Mouse (Mus musculus) megakaryocyte, embryonic 14.5 days (primary cell): ENCODE measurements at regions not wholly inside any gene's neighbourhood (a gene's known extent, or its start where the extent isn't known, plus 50 kb on each side); places are given as distances from the start of the nearest gene placed in this dataset.
"Not testable (repeated sequence)": the region's sequence is repeated elsewhere in the genome, so short reads cannot be mapped to it uniquely, and the experiment has no call there.

Source experiments
- H3K27me3 ChIP-seq: replicated peaks from 2 replicates; pipeline ENCODE3; 2012; ENCODE audit warnings: inconsistent platforms
- H3K36me3 ChIP-seq: replicated peaks from 2 replicates; pipeline ENCODE3; 2012; ENCODE audit warnings: low read length, inconsistent platforms, mixed read lengths
- H3K4me1 ChIP-seq: 2 replicates; pipeline ENCODE4 v1.6.1; 2012; ENCODE audit warnings: inconsistent platforms
- H3K4me3 ChIP-seq: replicated peaks from 2 replicates; pipeline ENCODE3; 2012; ENCODE audit warnings: moderate library complexity, mild to moderate bottlenecking, inconsistent platforms
- H3K9me3 ChIP-seq: 2 replicates; pipeline ENCODE4 v1.6.1; 2012; ENCODE audit warnings: inconsistent platforms
- FLI1 ChIP-seq: IDR thresholded peaks from 2 replicates; pipeline ENCODE4 v1.6.1; 2012; ENCODE audit warnings: low read length, inconsistent platforms, mixed read lengths
- GATA1 ChIP-seq: IDR thresholded peaks from 3 replicates; pipeline ENCODE4 v1.6.1; 2012; ENCODE audit warnings: mixed read lengths, low read length, inconsistent platforms, borderline replicate concordance

DNA sequence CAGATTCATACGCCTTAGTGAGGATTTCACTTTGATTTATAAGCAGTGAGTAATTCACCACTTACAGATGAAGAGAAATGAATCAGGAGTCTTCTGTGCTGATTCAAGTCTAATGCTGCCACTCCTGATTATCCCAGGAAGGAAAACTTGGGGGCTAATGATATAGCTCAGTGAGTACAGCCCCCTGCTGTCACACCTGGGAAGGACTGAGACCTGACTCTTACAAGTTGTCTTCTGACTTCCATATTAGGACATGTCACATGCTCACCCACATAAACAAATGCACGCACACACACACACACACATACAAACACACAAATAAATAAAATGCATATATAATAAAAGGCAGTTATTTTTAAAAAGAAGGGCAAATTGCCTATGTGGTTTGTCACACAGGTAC is 188.1 kb upstream of the Phyhipl start:
- no peaks in the 10 kb centered on the region for H3K4me1 ChIP-seq
- peaks cover 46% of the 10 kb centered on the region for H3K9me3 ChIP-seq
- no peaks in the 10 kb centered on the region for H3K36me3 ChIP-seq
- H3K4me3 ChIP-seq, result no peak overlapping the region
- no peaks in the 10 kb centered on the region for H3K27me3 ChIP-seq
- no peak for TF ChIP-seq FLI1
- no peak for TF ChIP-seq GATA1

- H3K4me1 ChIP-seq, result no peaks in the 10 kb centered on the region
- TF ChIP-seq FLI1 (no peak), GATA1 (no peak)
- no peaks in the 10 kb centered on the region for H3K27me3 ChIP-seq
- H3K9me3 ChIP-seq, result peaks cover 47% of the 10 kb centered on the region
- H3K4me3 ChIP-seq, result no peak overlapping the region
- no peaks in the 10 kb centered on the region for H3K36me3 ChIP-seq
Measured at GRCm38 (mm10) chr10:70842176-70842838, 186.5 kb upstream of the Phyhipl start.

DNA sequence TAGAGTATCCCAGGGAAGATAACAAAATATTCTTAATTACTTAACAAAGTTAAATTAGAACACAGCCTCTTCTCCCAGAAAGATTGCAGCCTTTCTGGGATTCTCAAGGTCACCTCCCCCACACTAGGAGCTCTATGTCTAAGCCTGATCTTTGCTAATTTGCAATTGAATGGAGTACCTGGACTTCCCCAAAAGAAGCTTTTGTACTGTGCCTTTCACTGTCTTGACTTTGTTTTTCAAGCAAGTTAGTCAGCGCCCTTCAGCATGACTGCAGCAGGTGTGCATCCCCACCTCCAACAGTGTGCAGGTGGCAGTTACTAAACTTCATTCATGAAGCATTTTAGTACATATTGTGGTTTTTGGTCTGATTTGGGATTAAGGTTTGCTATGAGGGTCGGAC is 185.4 kb upstream of the Phyhipl start:
- H3K9me3 ChIP-seq, result peaks cover 41% of the 10 kb centered on the region
- not testable (repeated sequence) for H3K36me3 ChIP-seq, H3K4me3 ChIP-seq, H3K4me1 ChIP-seq, H3K27me3 ChIP-seq

DNA sequence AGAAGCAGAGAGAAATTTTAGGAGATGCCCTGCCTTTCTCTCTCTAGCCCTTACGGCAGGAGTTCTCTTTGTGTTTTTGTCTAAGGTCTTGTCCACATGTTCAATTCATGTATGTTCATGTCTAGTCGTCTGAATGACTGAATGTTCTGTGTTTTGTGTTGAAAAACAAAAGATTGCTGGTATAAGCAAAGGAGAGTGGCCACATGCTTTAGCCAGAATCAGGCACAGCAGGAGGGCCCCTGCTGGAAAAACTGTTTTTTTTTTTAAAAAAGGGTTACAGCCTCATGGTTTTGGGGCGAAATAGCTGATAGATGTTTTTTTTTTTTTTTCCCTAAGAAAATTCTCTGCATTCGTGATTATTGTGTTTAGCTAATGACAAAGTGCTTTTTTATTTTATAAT is 182.4 kb upstream of the Phyhipl start:
- Histone ChIP-seq H3K4me3 (no peak overlapping the region), H3K4me1 (no peaks in the 10 kb centered on the region), H3K9me3 (peaks cover 27% of the 10 kb centered on the region), H3K27me3 (no peaks in the 10 kb centered on the region), H3K36me3 (no peaks in the 10 kb centered on the region)
- no peak for TF ChIP-seq FLI1
- TF ChIP-seq GATA1, result no peak

GRCm38 (mm10) chr10:70837326-70837725 is 181.6 kb upstream of the Phyhipl start:
- Histone ChIP-seq H3K4me3 (no peak overlapping the region), H3K4me1 (no peaks in the 10 kb centered on the region), H3K36me3 (no peaks in the 10 kb centered on the region), H3K27me3 (no peaks in the 10 kb centered on the region), H3K9me3 (peaks cover 27% of the 10 kb centered on the region)
- TF ChIP-seq FLI1 (no peak), GATA1 (no peak)

- Histone ChIP-seq H3K27me3 (no peaks in the 10 kb centered on the region), H3K9me3 (peaks cover 46% of the 10 kb centered on the region), H3K4me3 (no peak overlapping the region), H3K4me1 (no peaks in the 10 kb centered on the region), H3K36me3 (no peaks in the 10 kb centered on the region)
- no peak for TF ChIP-seq GATA1
- no peak for TF ChIP-seq FLI1
Measured at GRCm38 (mm10) chr10:70832616-70833015, 176.9 kb upstream of the Phyhipl start.

GRCm38 (mm10) chr10:70828217-70828616 is 172.5 kb upstream of the Phyhipl start:
- peaks cover 45% of the 10 kb centered on the region for H3K9me3 ChIP-seq
- TF ChIP-seq GATA1, result no peak
- no peak for TF ChIP-seq FLI1
- no peaks in the 10 kb centered on the region for H3K4me1 ChIP-seq
- H3K36me3 ChIP-seq, result no peaks in the 10 kb centered on the region
- no peak overlapping the region for H3K4me3 ChIP-seq
- H3K27me3 ChIP-seq, result no peaks in the 10 kb centered on the region

GRCm38 (mm10) chr10:70827522-70827921 is 171.8 kb upstream of the Phyhipl start:
- H3K9me3 ChIP-seq, result peaks cover 48% of the 10 kb centered on the region
- not testable (repeated sequence) for H3K4me1 ChIP-seq, H3K4me3 ChIP-seq, H3K36me3 ChIP-seq, H3K27me3 ChIP-seq

GRCm38 (mm10) chr10:70826706-70827105 is 170.9 kb upstream of the Phyhipl start:
- H3K27me3 ChIP-seq, result no peaks in the 10 kb centered on the region
- no peaks in the 10 kb centered on the region for H3K4me1 ChIP-seq
- H3K9me3 ChIP-seq, result peaks cover 43% of the 10 kb centered on the region
- no peaks in the 10 kb centered on the region for H3K36me3 ChIP-seq
- no peak overlapping the region for H3K4me3 ChIP-seq
- TF ChIP-seq GATA1 (no peak), FLI1 (no peak)

GRCm38 (mm10) chr10:70825451-70825850 is 169.7 kb upstream of the Phyhipl start:
- no peak overlapping the region for H3K4me3 ChIP-seq
- H3K9me3 ChIP-seq, result peaks cover 39% of the 10 kb centered on the region

DNA sequence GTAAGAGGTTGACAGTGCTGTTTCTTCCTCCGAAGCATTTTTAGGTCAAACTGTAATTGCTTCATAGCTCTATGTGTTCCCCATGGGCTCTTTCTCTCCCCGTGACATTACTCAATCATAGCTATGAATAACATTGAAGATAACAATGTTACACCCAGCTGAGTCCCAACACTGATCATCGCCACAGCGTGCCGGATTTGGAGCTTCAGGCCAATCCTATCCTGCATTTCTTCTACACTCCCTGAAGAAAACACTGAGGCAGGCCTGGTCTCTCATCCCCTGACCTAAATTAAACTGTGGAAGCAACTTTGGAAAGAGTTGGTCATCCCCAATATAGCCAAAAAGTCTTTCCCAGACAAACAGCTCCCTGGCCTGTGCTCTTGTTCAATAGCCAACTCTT is 168.7 kb upstream of the Phyhipl start:
- TF ChIP-seq GATA1 (no peak), FLI1 (no peak)
- no peaks in the 10 kb centered on the region for H3K36me3 ChIP-seq
- H3K9me3 ChIP-seq, result peaks cover 31% of the 10 kb centered on the region
- no peak overlapping the region for H3K4me3 ChIP-seq
- H3K27me3 ChIP-seq, result no peaks in the 10 kb centered on the region
- no peaks in the 10 kb centered on the region for H3K4me1 ChIP-seq

More at GRCm38 (mm10) chr10:70825451-70825850, 169.7 kb upstream of the Phyhipl start:
- Histone ChIP-seq H3K4me1 (no peaks in the 10 kb centered on the region), H3K36me3 (no peaks in the 10 kb centered on the region), H3K27me3 (no peaks in the 10 kb centered on the region)
- no peak for TF ChIP-seq GATA1
- TF ChIP-seq FLI1, result no peak
